Mouse (Mus musculus) heart, adult 2 months (tissue): Measurements from ENCODE around the gene Ppp1r2. TPM values are rescaled to one million over a fixed set of nuclear protein-coding genes. Genes with fewer than 3 reads are reported as not detected.
"Not testable (repeated sequence)": the region's sequence is repeated elsewhere in the genome, so short reads cannot be mapped to it uniquely, and the experiment has no call there.

Source experiments
- DNase-seq, 2 experiments: peaks; one replicate each; pipeline ENCODE4 v3.0.0; 2021
- H3K27ac ChIP-seq: fragments of 200-600 bp; 2 replicates; pipeline ENCODE4 v1.8.1; 2022
- H3K27me3 ChIP-seq: fragments of 200-500 bp; 2 replicates; pipeline ENCODE4 v1.6.1; 2012; ENCODE audit warnings: mild to moderate bottlenecking, low read length, inconsistent platforms, mixed read lengths; ENCODE audit not compliant: control insufficient read depth, insufficient read depth
- H3K36me3 ChIP-seq: fragments of 200-500 bp; 2 replicates; pipeline ENCODE4 v1.6.1; 2012; ENCODE audit warnings: low read length, inconsistent platforms; ENCODE audit not compliant: control insufficient read depth, insufficient read depth
- H3K4me1 ChIP-seq: fragments of 200-500 bp; 2 replicates; pipeline ENCODE4 v1.6.1; 2011; ENCODE audit warnings: low read length; ENCODE audit not compliant: control insufficient read depth, insufficient read depth
- H3K4me3 ChIP-seq: fragments of 200-600 bp; 2 replicates; pipeline ENCODE4 v1.8.1; 2022
- H3K79me2 ChIP-seq: fragments of 200-500 bp; replicated peaks from 2 replicates; pipeline ENCODE4 v1.6.1; 2012; ENCODE audit warnings: mild to moderate bottlenecking, inconsistent platforms, low read length, moderate library complexity, mixed read lengths; ENCODE audit not compliant: control insufficient read depth, insufficient read depth
- H3K9ac ChIP-seq: fragments of 200-500 bp; 2 replicates; pipeline ENCODE4 v1.6.1; 2012; ENCODE audit warnings: low read depth, mild to moderate bottlenecking, control low read depth, inconsistent platforms, low read length, mixed read lengths
- CTCF ChIP-seq: fragments of 200-600 bp; IDR thresholded peaks from 2 replicates; pipeline ENCODE4 v1.8.1; 2022; ENCODE audit warnings: antibody characterized with exemption, mild to moderate bottlenecking, moderate library complexity
- EP300 ChIP-seq: fragments of 200-500 bp; IDR thresholded peaks from 2 replicates; pipeline ENCODE4 v1.6.1; 2011; ENCODE audit warnings: low read depth, low read length, control low read depth; ENCODE audit not compliant: insufficient read depth
- POLR2A ChIP-seq: fragments of 200-500 bp; IDR thresholded peaks from 2 replicates; pipeline ENCODE4 v1.6.1; 2011; ENCODE audit warnings: mild to moderate bottlenecking, low read depth, low read length, control low read depth; ENCODE audit not compliant: insufficient read depth
- WGBS: fragments of 180-500 bp; shearing (Covaris S2); methylation state at CpG from one replicate; pipeline ENCODE4 v1.1.7; 2018; 5-methylcytosine and 5-hydroxymethylcytosine counted together
- intact Hi-C: fragments of 180-260 bp; cut with DNase I; formaldehyde crosslinking; loops from one replicate; pipeline ENCODE4 v1.15.1; 2025
- polyA plus RNA-seq: library from polyadenylated mRNA; depleted of rRNA; stranded (reverse); fragments of >200 nt; gene quantifications from 2 replicates; pipeline ENCODE4 v1.2.3, GENCODE M21; 2012
- total RNA-seq, 2 experiments: library from RNA; stranded (reverse); gene quantifications; 2 replicates each; pipeline ENCODE4 v1.2.3; 2021

The Ppp1r2 gene
- total and polyA plus RNA-seq, 3 experiments = 33.1 to 88.3 (median 77.3) TPM

DNA sequence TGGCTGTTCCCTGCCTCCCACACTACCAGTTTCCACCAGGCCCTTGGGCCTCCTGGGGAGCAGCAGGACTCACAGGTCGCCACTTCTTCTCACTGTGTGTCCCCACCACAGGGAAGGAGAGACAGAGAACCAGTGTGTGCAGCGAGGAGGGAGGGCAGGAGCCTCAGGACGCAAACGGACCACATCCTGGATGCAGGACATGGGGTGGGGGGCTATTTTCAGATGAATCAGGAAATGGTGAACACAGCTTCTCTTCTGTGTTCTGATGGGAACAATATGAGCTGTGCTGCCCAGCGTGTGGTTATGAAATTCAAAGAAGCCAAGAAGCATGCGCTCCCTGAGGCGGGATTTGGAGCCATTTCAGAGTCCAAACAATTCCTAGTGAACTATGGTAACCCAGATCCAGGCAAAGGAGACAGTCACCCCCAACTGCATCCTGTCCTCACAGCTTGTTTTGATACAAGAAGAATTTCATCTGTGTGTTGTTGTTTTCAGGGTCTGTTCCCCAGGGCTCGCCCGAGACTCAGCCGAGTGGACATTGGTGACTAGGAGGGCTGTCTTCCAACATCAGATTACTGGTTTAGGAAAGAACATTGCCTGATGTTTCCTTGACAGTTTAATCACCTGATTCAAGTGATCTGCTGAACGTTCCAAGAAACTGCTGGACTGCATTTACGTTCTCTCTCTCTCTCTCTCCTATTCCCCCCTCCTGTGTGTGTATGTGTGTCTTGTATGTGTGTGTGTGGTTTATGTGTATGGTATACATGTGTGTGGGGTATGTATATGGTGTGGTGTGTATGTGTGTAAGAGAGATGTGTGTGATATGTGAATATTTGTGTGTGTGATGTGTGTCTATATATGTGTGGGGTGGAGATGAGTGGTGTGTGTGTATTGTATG lies 41.4 kb upstream of the Ppp1r2 start:
- 0 out of 2 replicates have a peak overlapping the region, but pooled peaks have one; percentile 15 for H3K9ac ChIP-seq
- peak; percentile 64 to 77 for DNase-seq
- H3K4me3 ChIP-seq, H3K27me3 ChIP-seq, H3K36me3 ChIP-seq, H3K79me2 ChIP-seq: not testable (repeated sequence)
- intact Hi-C loops = loop anchor here (1.0 to 5.0 kb wide), 2 partner anchors 10 to 36 kb away; no protein-coding TSS in a partner anchor
- 15% methylated on average over 12 of the region's 12 CpGs for WGBS
- TF ChIP-seq EP300 (peak; percentile 74; the same call in 1 of the 2 replicates), POLR2A (0 out of 2 replicates have a peak, but pooled peaks have one; percentile 45), CTCF (peak; percentile 27; the same call in 1 of the 2 replicates)
- H3K4me1 ChIP-seq = peaks cover 10% of the 10 kb centered on the region
- peak overlapping the region; percentile 44 for H3K27ac ChIP-seq

DNA sequence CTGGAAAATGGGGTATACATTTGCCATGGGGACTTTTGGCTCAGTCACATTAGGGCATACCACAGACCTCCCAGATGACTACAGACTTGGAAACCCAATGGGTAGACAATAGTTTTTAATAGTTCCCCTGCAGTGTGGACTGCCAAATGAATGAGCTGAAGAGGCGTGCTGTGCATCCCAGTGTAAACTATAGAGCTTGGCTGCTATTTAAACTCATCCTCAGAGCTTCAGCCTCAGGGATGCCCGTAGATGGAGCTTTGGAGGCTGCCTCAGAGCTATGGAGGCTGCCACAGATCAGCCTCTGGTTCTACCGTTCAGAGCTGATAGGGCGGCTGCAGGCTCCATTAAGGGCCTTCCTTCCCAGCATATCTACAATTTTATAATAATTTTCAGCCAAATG lies 40.2 kb upstream of the Ppp1r2 start:
- intact Hi-C loops = loop anchor here (5.0 kb wide), 1 partner anchor 37 kb away; no protein-coding TSS in a partner anchor
- Histone ChIP-seq H3K4me1 (peaks cover 10% of the 10 kb centered on the region), H3K36me3 (no peaks in the 10 kb centered on the region), H3K9ac (no peak overlapping the region), H3K4me3 (no peak overlapping the region), H3K27me3 (no peaks in the 10 kb centered on the region), H3K27ac (peak overlapping the region; percentile 44), H3K79me2 (no peaks in the 10 kb centered on the region)
- no peak for DNase-seq
- TF ChIP-seq CTCF (no peak), EP300 (no peak), POLR2A (no peak)
- WGBS = 93% methylated on average over 4 of the region's 4 CpGs

DNA sequence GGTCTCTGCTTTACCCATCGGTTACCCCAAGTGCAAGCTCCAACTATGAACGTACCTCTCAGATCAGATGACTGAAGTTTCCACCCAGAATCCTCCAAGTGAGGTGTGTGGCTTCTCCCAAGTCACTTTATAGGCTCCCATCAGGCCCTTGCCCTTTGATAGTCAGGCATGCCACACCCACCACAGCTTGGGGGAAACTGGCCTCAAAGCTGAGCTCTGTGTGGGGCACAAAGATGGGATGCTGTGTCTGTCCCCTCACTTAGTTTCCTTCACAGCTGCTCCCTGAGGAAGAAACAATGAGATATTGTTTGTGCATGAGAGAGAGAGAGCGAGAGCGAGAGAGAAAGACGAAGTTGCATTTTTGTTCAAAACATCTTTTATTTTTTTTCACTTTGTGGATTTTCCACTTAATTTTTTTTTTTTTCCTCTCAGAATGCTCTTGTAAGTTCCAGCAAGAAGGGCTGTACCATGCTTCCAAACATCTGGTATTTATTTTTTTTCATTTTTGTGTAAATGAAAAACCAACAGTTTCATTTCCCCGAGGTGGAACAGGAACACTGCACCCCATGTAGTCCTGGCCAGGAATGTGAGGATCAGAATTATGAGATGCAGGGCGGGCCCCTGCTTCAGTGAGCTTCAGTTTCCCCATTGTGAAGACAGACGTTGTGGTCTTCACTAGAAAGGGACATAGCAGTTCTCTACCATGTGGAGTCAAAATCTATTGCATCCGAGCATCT lies 39.6 kb upstream of the Ppp1r2 start, which contains the start of gene Apod:
Gene Apod (minus strand): TSS at position 312 of the 737 bp plus-strand sequence.
- peak within 1 kb of the TSS; percentile 44 for H3K27ac ChIP-seq
- no peak for DNase-seq

DNA sequence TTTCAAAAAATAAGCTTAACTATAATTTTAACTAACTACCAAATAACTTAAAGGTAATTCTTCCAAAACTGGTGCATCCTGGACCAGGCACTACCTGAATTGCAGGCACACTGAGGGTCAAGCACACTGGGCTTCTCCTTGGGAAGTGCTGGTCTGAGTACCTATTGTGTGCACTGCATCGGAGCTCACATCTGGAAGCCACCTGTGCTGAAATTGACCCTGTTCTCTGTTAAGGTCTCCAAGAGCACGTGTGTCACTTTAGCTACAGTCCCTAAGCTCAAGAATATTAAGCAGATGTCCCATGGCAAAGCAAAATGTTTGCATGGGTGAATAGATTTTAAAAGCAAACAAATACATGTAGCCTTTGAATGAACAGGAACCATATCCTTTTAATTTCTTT lies 38.5 kb upstream of the Ppp1r2 start:
- TF ChIP-seq POLR2A (no peak), CTCF (no peak), EP300 (no peak)
- Histone ChIP-seq H3K27ac (no peak overlapping the region), H3K9ac (no peak overlapping the region)

More for the DNA sequence above, 39.6 kb upstream of the Ppp1r2 start, which contains the start of gene Apod:
- H3K4me1 ChIP-seq = peaks cover 10% of the 10 kb centered on the region
- no peaks in the 10 kb centered on the region for H3K36me3 ChIP-seq
- no peak within 1 kb of the TSS for H3K9ac ChIP-seq
- intact Hi-C loops = loop anchor here (5.0 kb wide), 1 partner anchor 38 kb away; no protein-coding TSS in a partner anchor
- no peaks in the 10 kb centered on the region for H3K27me3 ChIP-seq
- TF ChIP-seq CTCF = no peak
- TF ChIP-seq POLR2A = no peak
- no peak for TF ChIP-seq EP300
- H3K4me3 ChIP-seq = no peak within 1 kb of the TSS
- H3K79me2 ChIP-seq = no peaks in the 10 kb centered on the region
- 68% methylated on average over 9 of the region's 9 CpGs for WGBS

DNA sequence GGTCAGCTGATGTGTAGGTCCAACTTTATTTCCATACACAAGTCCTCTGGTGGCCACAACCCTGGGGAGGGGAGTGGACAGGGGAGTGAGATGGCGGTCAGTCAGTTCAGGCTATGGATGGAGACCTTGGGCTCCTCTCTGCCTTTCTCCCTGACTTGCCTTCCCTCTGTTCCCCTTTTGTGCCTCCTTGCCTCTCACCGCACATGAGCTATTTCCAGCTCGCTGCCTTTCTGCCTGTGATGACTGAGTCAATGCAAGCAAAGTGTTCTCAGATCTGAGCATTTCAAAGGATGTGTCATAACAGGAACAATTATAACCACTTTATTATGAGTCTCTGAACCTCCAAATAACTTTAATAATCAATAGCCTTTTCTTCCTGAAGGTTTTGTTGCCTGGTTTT lies 37.2 kb upstream of the Ppp1r2 start:
- no peak for TF ChIP-seq CTCF
- TF ChIP-seq POLR2A = no peak
- no peak for TF ChIP-seq EP300
- H3K4me3 ChIP-seq = no peak overlapping the region
- WGBS = 83% methylated on average over 3 of the region's 3 CpGs
- peaks cover 9% of the 10 kb centered on the region for H3K4me1 ChIP-seq
- intact Hi-C loops = no loop called here
- no peaks in the 10 kb centered on the region for H3K36me3 ChIP-seq
- no peaks in the 10 kb centered on the region for H3K79me2 ChIP-seq
- no peak overlapping the region for H3K27ac ChIP-seq
- H3K9ac ChIP-seq = no peak overlapping the region
- no peak for DNase-seq
- H3K27me3 ChIP-seq = no peaks in the 10 kb centered on the region

More for the DNA sequence above, 38.5 kb upstream of the Ppp1r2 start:
- H3K27me3 ChIP-seq = no peaks in the 10 kb centered on the region
- H3K4me1 ChIP-seq = peaks cover 10% of the 10 kb centered on the region
- no peak for DNase-seq
- no peak overlapping the region for H3K4me3 ChIP-seq
- WGBS = 75% methylated on average over 2 of the region's 2 CpGs
- intact Hi-C loops = no loop called here
- H3K79me2 ChIP-seq = no peaks in the 10 kb centered on the region
- no peaks in the 10 kb centered on the region for H3K36me3 ChIP-seq
